Mouse (Mus musculus) T-helper 1 cell (primary cell): ENCODE data around the gene Rbpj.

ENCODE experiments used
- in situ Hi-C: fragments of 300-600 bp; cut with MboI, MseI; formaldehyde crosslinking; loops from one replicate; pipeline ENCODE4 v1.15.1; 2025; ENCODE audit warnings: high pct_unique_total_duplicates

Gene Rbpj

GRCm38 (mm10) chr5:53465883-53466282, at the start of gene Rbpj:
Gene Rbpj, plus strand, starts transcription at chr5:53466152.
- in situ Hi-C loops: no loop called here

GRCm38 (mm10) chr5:53420777-53421176, 45.2 kb upstream of the Rbpj start:
- in situ Hi-C loops: no loop called here

GRCm38 (mm10) chr5:53421291-53421690, 44.7 kb upstream of the Rbpj start:
- in situ Hi-C loops: no loop called here

GRCm38 (mm10) chr5:53427411-53427810, 38.5 kb upstream of the Rbpj start:
- in situ Hi-C loops: loop anchor here (5.0 kb wide), 1 partner anchor 65 kb away; no protein-coding TSS in a partner anchor

GRCm38 (mm10) chr5:53429683-53430477, 36.1 kb upstream of the Rbpj start:
- in situ Hi-C loops: loop anchor here (5.0 kb wide), 1 partner anchor 62 kb away; no protein-coding TSS in a partner anchor

DNA sequence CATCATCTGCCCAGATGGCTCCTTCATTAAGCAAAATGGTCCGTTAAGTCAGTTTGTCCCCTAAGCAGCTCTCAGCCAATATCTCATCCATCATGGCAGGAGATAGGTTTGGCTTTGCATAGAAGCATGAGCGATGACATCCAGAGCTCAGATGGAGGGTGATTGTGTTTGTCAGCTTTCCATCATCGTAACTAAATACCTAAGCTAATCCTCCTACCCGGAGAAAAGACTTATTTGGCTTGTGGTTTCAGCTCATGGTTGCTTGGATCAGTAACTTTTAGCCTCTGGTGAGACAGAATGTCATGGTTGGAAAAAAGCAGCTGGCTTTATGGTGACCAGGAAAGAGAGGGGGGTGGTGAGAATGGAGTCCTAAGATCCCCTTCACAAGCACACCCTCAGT, 33.5 kb upstream of the Rbpj start:
- in situ Hi-C loops: no loop called here

- in situ Hi-C loops: no loop called here
These were observed 28.9 kb upstream of the Rbpj start for GRCm38 (mm10) chr5:53436905-53437632.

DNA sequence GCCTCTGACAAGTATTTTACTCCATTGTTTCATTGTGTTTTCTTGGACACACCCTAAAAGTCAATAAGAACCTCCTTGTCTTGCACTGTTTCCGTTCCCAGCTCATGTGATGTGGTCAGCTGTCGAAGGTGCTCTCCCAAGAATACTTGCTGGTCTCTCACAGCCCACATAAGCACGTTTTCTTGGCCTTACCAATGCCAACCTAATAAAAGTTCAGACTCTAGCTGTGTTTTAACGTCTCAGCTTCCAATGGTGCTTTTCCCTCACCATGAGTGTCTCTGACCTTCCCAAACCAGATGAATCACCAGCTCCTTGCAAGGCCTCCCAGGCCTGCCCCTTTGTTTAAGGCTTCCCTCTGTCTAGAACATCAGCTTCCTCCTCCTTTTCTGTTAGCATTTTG, 28.2 kb upstream of the Rbpj start:
- in situ Hi-C loops: no loop called here

GRCm38 (mm10) chr5:53438268-53438667, 27.7 kb upstream of the Rbpj start:
- in situ Hi-C loops: no loop called here

DNA sequence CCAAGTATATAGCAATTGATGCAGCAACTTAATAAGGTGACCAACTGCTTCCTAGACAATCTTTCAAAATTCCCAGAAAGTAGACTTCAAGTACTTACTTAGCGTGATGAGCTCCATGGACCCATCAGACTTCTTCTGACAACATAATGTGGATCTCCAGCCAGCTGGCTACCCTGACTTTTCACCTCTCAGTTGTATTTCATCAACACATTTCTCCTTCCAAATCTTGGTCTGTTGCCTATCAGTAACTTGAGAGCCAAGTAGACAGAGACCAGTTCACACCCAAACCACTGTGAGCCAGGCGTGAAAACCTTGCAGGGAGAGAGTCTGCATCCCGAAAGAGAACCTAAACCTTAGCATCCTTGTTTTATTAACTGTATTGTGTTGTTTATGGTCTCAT, 26.3 kb upstream of the Rbpj start:
- in situ Hi-C loops: loop anchor here (5.0 kb wide), 1 partner anchor 38 kb away; no protein-coding TSS in a partner anchor

DNA sequence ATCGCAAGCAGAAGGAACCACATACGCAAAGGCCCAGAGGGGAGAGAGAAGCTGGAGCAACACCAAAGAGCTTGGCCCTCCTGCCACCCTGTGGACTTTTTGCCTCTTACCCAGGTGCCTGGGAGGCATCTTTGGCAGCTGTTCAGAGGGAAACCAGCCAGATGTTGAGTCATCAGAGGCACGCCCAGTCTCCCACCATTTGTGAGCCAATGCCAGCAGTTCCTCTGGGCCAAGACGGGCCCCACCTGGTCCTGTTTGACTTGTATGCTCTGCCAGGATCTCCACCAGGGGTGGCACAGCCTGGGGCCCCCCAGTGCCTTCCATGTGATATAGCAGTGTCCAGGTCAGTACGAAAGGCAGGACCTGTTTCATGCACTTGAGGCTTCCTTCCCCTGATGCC, 21.9 kb upstream of the Rbpj start:
- in situ Hi-C loops: loop anchor here (5.0 kb wide), 1 partner anchor 33 kb away; no protein-coding TSS in a partner anchor

GRCm38 (mm10) chr5:53450945-53451344, 15.0 kb upstream of the Rbpj start:
- in situ Hi-C loops: no loop called here

DNA sequence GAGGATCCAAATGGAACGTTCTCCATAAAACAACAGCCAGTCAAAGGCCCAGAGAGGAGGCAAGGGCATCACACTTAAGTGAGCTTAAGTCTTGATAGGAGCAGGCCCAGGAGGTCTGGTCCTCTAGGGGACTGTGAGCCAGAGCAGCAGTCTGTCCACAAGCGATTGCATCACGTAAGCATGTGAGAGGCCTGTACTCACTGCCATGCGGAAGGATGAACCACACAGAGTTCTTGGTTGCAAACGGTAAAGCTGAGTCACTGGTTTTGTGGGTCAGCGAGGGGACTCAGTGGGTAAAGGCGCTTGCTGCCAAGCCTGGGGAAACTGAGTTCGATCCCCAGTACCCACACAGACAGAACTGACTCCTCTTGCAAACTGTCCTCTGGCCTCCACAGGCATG, 14.1 kb upstream of the Rbpj start:
- in situ Hi-C loops: no loop called here

DNA sequence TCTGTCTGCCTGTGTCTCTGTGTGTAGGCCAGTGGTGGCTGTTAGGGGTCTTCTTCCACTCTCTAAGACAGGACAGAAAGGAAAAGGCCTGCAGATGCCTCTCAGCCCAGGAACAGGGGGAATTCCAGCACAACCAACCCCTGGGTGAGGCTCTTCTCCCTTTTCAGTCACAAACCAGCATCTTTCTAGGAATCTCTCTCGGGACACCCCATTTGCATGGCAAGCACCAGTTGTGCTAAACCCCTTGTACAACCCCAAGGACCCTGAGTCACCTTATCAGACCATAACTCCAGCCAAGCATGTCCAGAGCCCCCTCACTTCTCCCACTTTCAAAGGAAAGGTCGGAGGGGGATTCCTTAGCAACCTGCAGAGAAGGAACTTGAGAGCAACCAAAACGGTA, 13.0 kb upstream of the Rbpj start:
- in situ Hi-C loops: no loop called here

GRCm38 (mm10) chr5:53454706-53455105, 11.2 kb upstream of the Rbpj start:
- in situ Hi-C loops: no loop called here

- in situ Hi-C loops: no loop called here
These were observed 10.5 kb upstream of the Rbpj start for GRCm38 (mm10) chr5:53455459-53455858.

- in situ Hi-C loops: no loop called here
These were observed 5.8 kb upstream of the Rbpj start for GRCm38 (mm10) chr5:53460196-53460595.

DNA sequence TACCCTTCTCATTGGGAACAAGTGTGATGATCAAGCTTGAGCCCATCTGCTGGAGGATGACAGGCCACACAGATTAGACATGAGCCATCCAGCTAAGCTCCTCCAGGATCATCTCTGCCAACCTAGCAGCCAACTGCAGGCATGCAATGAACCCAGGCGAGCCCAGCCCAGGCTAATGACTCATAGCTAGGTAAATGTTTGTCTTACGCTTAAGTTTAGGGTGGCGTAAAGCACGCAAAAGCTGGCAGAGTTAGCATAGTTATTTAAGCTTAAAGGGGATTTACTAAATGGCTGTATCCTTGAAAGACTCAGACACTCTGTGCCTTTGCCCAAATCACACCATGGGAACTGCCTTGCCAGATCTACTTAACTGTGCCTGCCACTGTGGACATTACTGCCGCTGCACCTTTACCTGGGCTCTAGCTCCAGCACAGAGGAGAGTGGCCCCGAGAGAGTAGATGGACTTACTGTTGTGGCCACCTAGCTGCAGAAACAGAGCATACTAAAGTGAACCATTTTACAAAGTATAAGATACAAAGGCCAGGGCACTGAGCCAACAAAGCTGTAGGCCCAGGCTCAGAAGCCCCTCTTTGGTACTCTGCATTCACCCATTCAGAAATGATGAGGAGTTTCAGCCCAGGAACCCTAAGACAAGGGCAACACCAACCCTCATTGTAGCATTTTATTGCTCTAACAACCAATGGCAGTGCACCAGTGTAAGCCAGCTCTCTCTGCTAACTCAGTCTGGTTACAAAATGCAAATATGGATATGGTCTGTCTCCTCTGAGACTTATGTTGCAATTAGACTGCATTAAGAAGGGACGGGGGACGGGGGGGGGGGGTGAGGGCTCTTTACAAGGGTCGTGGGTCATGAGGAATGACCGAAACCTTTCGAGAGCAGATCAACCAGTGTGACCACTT, 2.6 kb upstream of the Rbpj start:
- in situ Hi-C loops: no loop called here

GRCm38 (mm10) chr5:53466422-53467333, 726 bp downstream of the Rbpj start:
- in situ Hi-C loops: no loop called here

DNA sequence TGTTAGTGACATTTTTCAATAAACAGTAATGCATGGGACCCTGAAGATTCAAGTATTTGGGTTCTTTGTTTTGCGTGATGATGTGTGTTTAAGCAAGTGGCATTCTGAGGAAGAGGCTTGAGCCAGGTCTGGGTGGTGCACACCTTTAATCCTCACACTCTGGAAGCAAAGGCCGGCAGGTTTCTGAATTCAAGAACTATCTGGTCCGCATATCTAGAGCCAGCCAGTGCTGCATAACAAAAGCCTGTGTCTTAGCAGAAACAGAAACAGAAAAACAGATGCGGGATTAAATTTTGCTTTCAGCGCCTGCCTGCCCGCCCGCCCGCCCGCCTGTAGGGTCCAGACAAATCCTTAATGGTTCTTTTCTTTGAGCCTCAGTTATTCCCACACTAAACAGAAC, 1.6 kb downstream of the Rbpj start:
- in situ Hi-C loops: no loop called here

- in situ Hi-C loops: no loop called here
These were observed 2.4 kb downstream of the Rbpj start for GRCm38 (mm10) chr5:53468366-53468765.
